Mouse (Mus musculus) E14TG2a.4 (cell line): ENCODE results near the gene Mast4.

Experiments used
- CTCF ChIP-seq: conservative IDR thresholded peaks from 2 replicates; pipeline ENCODE4 v1.5.1; 2014; ENCODE audit warnings: low read length
- NANOG ChIP-seq: IDR thresholded peaks from 2 replicates; pipeline ENCODE4 v1.6.1; 2014; ENCODE audit warnings: borderline replicate concordance, low read length, mixed read lengths
- POU5F1 ChIP-seq: IDR thresholded peaks from 2 replicates; pipeline ENCODE4 v1.6.1; 2014; ENCODE audit warnings: low read length, borderline replicate concordance

DNA sequence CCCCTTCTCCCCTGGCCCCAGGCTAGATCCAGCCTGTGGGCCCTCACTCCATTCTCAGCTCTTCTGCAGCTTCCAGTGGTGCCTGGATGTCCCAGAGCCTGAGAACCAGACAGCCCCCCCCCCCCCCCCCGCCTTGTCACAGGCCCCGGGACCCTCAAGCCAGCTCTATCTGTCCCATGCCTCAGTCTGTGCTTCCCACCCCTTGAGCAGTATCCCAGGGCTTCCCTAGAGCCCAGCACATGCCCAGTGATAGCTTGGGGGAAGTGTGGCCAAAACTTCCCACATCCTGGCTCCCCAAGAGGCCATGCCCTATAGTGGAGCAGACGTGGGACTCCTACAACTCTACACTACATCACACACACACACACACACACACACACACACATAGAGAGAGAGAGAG lies 119.8 kb downstream of the Mast4 start:
- TF ChIP-seq CTCF = no peak
- TF ChIP-seq POU5F1 = no peak
- no peak for TF ChIP-seq NANOG
